Mouse (Mus musculus) embryonic facial prominence, embryonic 14.5 days (tissue): ENCODE results near the gene Traf2. TPM values are rescaled to one million over a fixed set of nuclear protein-coding genes. Genes with fewer than 3 reads are reported as not detected.

Source experiments
- ATAC-seq: fragments of 200-750 bp; cut with Nextera tagmentation; 2 replicates; pipeline ENCODE4 v1.8.0; 2017; ENCODE audit warnings: low read depth, moderate number of reproducible peaks, moderate TSS enrichment
- DNase-seq: peaks from one replicate; pipeline ENCODE4 v3.0.0-alpha.2; 2015; ENCODE audit warnings: low spot score
- H3K27ac ChIP-seq: fragments of 300-500 bp; sonication (generic); replicated peaks from 2 replicates; pipeline ENCODE4 v1.5.1; 2014; ENCODE audit warnings: low read depth, mild to moderate bottlenecking, low read length, moderate library complexity
- H3K27me3 ChIP-seq: fragments of 300-500 bp; sonication (generic); replicated peaks from 2 replicates; pipeline ENCODE4 v1.6.1; 2014; ENCODE audit warnings: low read length; ENCODE audit not compliant: control insufficient read depth, insufficient read depth
- H3K36me3 ChIP-seq: fragments of 300-500 bp; sonication (generic); 2 replicates; pipeline ENCODE4 v1.6.1; 2014; ENCODE audit warnings: low read length, mixed read lengths; ENCODE audit not compliant: control insufficient read depth, insufficient read depth
- H3K4me1 ChIP-seq: fragments of 300-500 bp; sonication (generic); 2 replicates; pipeline ENCODE4 v1.6.1; 2014; ENCODE audit warnings: antibody characterized with exemption, low read length; ENCODE audit not compliant: control insufficient read depth, insufficient read depth
- H3K4me2 ChIP-seq: fragments of 300-500 bp; sonication (generic); 2 replicates; pipeline ENCODE4 v1.6.1; 2014; ENCODE audit warnings: low read depth, mild to moderate bottlenecking, low read length, moderate library complexity, mixed read lengths
- H3K4me3 ChIP-seq: fragments of 300-500 bp; sonication (generic); 2 replicates; pipeline ENCODE4 v1.5.1; 2014; ENCODE audit warnings: low read depth, mild to moderate bottlenecking, low read length
- H3K9ac ChIP-seq: fragments of 300-500 bp; sonication (generic); 2 replicates; pipeline ENCODE4 v1.6.1; 2014; ENCODE audit warnings: low read depth, mild to moderate bottlenecking, low read length, moderate library complexity, mixed read lengths
- H3K9me3 ChIP-seq: fragments of 300-500 bp; sonication (generic); 2 replicates; pipeline ENCODE4 v1.6.1; 2016; ENCODE audit warnings: low read length; ENCODE audit not compliant: control insufficient read depth
- WGBS: fragments of 180-500 bp; shearing (Covaris S2); extraction: QIAGEN DNeasy Blood & Tissue Kit; methylation state at CpG from one replicate; pipeline ENCODE4 v1.1.7; 2014; 5-methylcytosine and 5-hydroxymethylcytosine counted together
- polyA plus RNA-seq: library from polyadenylated mRNA; unstranded; fragments of >200 nt; fragmentation: Nextera tagmentation; extraction: Ambion mirVana; gene quantifications from 2 replicates; pipeline ENCODE4 v1.2.1, GENCODE M21; 2014

Traf2 gene
- polyA plus RNA-seq, 1 experiment from 2014 or later = 30.0 TPM

DNA sequence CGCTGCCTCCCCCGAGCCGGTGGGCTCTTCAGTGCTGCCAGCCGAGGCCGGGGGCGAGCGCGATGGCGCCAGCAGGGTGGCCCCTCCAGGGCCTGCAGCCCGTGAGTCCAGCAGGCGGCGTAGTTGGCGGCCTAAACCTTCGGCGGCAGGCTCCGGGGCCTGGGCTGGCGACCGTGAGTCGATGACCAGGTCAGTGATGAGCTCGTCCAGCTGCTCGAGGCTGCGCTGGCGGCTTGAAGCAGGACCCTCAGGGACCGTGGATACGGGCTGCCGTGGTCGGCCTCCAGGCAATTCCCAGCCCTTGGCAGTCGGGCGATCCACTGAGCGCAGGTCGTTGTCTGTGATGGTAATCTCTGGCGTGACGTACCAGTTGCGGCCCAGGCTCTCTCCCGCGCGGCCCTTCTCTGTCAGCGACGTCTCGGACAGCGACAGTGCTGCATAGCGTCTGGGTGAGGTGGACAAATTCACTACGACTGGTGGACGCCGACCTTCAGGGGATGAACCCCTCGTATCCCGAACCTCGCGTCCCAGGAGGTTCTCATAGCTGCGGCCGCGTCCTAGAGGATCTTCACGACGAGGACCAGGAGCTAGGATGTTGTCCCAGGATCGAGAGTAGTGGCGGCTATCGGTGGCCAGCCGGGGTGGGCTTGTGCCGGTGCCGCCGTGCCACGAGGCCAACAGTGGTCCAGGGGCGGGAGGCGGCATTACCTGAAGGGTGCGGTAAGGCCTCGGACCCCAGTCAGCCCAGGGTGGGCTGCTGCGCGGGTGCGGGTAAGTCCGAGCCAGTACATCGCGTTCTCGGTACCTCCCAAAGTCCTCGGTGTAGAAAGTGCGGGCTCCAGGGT, 31.4 kb upstream of the Traf2 start:
- no peaks in the 10 kb centered on the region for H3K9me3 ChIP-seq
- peaks cover 50% of the 10 kb centered on the region for H3K27me3 ChIP-seq
- H3K9ac ChIP-seq = peak overlapping the region; percentile 45; the same call in 1 of the 2 replicates
- ATAC-seq = no peak
- peak overlapping the region; percentile 46 for H3K4me2 ChIP-seq
- peak overlapping the region; percentile 26 for H3K4me3 ChIP-seq
- no peak for DNase-seq
- no peak overlapping the region for H3K27ac ChIP-seq
- 8% methylated on average over 46 of the region's 75 CpGs for WGBS
- peaks cover 9% of the 10 kb centered on the region for H3K36me3 ChIP-seq
- peaks cover 33% of the 10 kb centered on the region for H3K4me1 ChIP-seq

DNA sequence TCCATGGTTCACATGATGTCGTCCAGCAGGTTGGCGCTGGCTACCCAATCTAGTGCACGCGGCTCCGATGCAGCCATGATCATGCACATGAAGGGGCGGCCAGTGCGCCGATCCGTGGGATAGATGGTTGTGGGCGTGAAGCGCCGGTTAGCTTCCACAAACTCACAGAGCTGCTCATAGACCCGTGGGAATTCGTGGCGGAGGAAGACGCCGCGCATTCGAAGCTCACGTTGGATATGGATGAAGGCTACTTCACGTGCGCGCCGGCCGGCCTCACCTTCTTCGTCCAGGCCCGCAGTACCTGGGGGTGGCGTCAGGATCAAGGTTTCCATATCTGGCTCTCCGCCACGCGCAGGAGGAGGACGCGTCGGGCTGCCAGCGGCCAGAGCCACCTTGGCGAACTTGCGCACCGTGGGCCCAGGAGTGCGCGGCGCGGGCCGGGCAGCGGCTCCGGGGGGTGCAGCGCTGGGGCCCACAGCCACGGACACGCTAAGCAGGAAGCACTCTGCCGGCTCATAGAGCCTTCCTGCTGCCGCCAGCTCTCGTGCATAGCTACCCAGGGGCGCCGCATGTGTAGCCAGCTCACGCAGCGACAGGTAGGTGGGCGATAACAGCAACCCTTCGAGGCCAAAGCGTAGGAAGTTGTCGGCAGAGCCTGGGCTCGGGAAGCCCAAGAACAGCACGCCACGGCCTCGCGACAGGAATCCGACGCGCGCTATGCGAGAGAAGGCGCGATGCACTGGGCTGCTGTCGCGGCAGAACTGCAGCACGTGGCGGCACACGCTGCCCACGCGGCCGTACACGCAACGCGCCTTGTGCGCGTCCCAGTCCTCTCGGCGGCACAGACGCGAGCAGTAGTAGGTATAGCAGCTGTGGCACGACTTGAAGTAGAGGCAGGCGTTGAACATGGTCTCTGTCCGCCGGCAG, 30.5 kb upstream of the Traf2 start:
- peaks cover 50% of the 10 kb centered on the region for H3K27me3 ChIP-seq
- H3K4me2 ChIP-seq = peak overlapping the region; percentile 46
- ATAC-seq = no peak
- H3K9me3 ChIP-seq = no peaks in the 10 kb centered on the region
- peak overlapping the region; percentile 26 for H3K4me3 ChIP-seq
- 15% methylated on average over 77 of the region's 92 CpGs for WGBS
- peaks cover 32% of the 10 kb centered on the region for H3K4me1 ChIP-seq
- no peak for DNase-seq
- no peak overlapping the region for H3K27ac ChIP-seq
- H3K9ac ChIP-seq = peak overlapping the region; percentile 45; the same call in 1 of the 2 replicates
- 0 out of 2 replicates have a peak, but pooled peaks cover 6% of the 10 kb centered on the region for H3K36me3 ChIP-seq

DNA sequence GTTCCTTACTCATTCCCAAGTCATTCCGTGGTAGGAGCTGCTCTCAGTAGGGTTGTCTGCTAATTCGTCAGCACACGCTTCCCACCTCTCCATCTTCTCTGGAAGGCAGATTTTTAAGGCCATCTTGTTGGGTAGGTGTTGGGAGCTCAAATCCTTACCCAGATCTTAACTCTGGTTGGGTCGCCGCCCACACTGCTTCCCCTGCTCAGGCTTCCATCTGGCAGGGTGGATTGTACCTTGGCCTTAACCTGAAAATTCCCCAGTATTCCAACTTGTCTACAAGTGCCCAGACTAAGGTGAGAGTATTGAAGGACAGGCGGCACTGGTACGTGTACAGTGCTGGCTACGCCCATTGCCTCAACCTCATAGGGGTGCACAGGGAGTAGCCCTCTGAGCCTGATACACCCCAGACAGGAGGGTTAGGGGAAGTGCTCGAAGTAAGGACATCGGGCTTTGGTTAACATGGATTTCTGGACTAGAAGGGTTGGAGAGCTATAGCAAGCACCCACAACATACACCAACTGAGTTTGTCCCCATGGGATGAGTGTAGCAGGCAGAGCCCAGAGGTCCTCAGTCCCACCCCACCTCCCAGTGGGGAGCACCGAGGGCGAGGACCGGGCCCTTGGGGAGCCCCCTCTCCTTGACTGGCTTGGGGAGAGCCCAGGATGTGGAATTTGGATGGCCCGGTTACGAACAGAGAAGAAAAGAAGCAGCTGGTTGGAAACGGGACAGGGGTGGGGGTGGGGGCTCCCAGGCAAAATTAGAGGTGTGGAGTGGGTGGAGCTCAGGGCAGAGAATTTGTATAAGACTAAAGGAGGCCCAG, 29.5 kb upstream of the Traf2 start:
- no peaks in the 10 kb centered on the region for H3K9me3 ChIP-seq
- DNase-seq (no peak), ATAC-seq (no peak)
- H3K4me1 ChIP-seq = peaks cover 32% of the 10 kb centered on the region
- H3K4me3 ChIP-seq = no peak overlapping the region
- WGBS = 77% methylated on average over 16 of the region's 16 CpGs
- no peak overlapping the region for H3K27ac ChIP-seq
- peak overlapping the region; percentile 91; the same call in 1 of the 2 replicates for H3K4me2 ChIP-seq
- H3K27me3 ChIP-seq = peaks cover 50% of the 10 kb centered on the region
- no peak overlapping the region for H3K9ac ChIP-seq
- H3K36me3 ChIP-seq = peaks cover 11% of the 10 kb centered on the region; the same call in 1 of the 2 replicates

DNA sequence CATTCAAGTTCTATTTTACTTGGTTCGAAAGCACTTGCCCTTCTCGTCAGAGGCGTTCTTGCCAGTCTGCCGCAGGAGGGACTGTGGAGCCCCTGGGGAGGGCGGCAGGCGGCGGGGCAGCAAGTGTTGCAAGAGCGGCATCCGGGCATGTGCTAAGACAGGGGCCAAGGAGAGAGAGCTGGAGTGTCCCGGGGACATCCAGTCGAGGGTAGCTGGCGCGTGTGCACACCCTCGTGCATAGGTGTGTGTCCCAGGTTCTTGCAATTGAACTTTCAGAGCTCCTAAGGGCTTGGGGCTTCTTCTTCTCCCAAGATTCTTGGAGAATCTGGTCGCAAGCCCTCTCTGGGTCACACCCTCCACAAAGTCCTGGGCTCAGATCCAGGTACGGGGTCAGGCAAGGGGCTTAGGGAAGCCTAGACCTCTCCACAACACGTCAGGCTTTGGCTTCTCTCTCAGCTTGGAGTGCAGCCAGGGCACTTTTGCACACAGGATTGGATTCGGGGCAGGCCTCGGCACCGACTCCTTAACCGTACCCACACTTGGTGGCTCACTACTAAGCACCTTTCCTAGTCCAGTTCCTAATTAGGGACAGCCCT, 28.8 kb upstream of the Traf2 start:
- WGBS = 6% methylated on average over 21 of the region's 21 CpGs
- H3K4me2 ChIP-seq = peak overlapping the region; percentile 91
- H3K4me1 ChIP-seq = peaks cover 32% of the 10 kb centered on the region
- no peaks in the 10 kb centered on the region for H3K9me3 ChIP-seq
- peak overlapping the region; percentile 67 for H3K4me3 ChIP-seq
- DNase-seq (peak; percentile 59), ATAC-seq (no peak)
- peak overlapping the region; percentile 71 for H3K9ac ChIP-seq
- peaks cover 45% of the 10 kb centered on the region for H3K27me3 ChIP-seq
- H3K36me3 ChIP-seq = peaks cover 17% of the 10 kb centered on the region; the same call in 1 of the 2 replicates
- peak overlapping the region; percentile 92 for H3K27ac ChIP-seq

DNA sequence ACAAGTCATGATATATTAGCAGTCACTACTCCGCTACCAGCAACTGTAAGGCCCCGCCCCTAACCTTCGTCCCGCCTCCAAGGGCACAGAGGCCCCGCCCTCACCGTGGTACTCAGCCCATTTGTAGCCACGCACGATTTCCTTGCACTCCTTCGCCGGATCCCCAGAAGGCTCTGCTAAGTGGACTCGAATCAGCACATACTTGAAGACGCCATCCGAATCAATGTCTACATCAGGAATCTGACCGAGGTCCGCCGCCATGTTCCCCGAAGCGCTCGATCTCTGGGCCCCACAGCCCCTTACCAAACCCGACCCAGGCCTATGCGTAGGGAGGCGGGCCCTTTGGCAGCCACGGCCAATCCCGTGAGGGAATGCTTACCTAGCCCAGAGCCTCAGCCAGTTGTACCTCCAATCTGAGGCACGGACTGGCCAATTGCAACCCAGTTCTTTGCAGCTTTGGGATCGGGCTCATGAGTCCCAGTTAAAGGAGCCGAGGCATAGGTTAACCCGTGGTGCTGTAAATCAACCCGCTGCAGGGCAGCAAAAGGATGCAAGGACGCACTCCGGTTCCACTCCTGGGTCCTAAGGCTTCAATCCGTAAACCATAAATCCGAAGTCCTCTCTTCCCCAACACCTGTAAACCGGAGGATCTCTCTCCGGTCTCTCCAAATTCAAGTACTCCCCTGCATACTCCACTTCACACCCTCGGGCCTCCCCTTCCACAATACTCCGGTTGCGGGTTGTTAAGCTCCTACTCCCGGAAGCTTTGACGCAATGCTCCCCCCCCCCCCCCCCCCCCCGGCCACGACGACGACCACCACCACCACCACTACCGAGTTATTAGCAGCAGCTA, 28.1 kb upstream of the Traf2 start, which contains the start of the genes Mamdc4 and Phpt1:
Gene Mamdc4 (minus strand): TSS at position 267 of the 853 bp plus-strand sequence.
Gene Phpt1 (minus strand): TSS at position 646 of the 853 bp plus-strand sequence.
- peaks cover 32% of the 10 kb centered on the region for H3K4me1 ChIP-seq
- under 1% methylated on average over 38 of the region's 45 CpGs for WGBS
- peaks cover 38% of the 10 kb centered on the region for H3K27me3 ChIP-seq

DNA sequence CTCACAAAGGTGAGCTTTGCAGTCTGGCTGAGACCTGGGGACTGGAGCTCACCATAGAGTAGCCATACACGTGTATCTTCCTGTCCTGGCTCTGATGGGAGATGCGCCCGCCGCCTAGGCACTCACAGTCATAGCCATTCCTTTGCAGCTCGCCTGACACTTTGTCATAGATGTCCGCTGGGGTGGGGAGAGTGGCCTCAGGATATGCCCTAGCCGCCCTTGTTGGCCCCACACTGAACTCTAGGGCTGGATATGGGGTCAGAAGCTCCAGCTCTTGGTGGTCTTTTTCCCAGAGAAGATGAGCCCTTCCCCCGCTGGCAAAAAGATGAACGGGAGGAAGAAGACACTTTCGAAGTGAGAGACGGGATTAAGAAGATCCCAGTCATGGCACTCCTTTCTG, 27.4 kb upstream of the Traf2 start:
- Histone ChIP-seq H3K9me3 (no peaks in the 10 kb centered on the region), H3K27ac (peak overlapping the region; percentile 92; the same call in 1 of the 2 replicates), H3K4me3 (peak overlapping the region; percentile 67), H3K4me1 (peaks cover 28% of the 10 kb centered on the region), H3K4me2 (peak overlapping the region; percentile 91), H3K9ac (peak overlapping the region; percentile 71), H3K36me3 (peaks cover 28% of the 10 kb centered on the region), H3K27me3 (peaks cover 31% of the 10 kb centered on the region)
- WGBS = 22% methylated on average over 11 of the region's 11 CpGs
- DNase-seq (no peak), ATAC-seq (no peak)

More for the DNA sequence above, 28.1 kb upstream of the Traf2 start, which contains the start of the genes Mamdc4 and Phpt1:
- no peaks in the 10 kb centered on the region for H3K9me3 ChIP-seq
- DNase-seq (peak; percentile 100), ATAC-seq (peak; percentile 99)
- peak within 1 kb of the TSS; percentile 91 for H3K4me2 ChIP-seq
- H3K27ac ChIP-seq = peak within 1 kb of the TSS; percentile 92
- peaks cover 21% of the 10 kb centered on the region for H3K36me3 ChIP-seq
- peak within 1 kb of the TSS; percentile 67 for H3K4me3 ChIP-seq
- peak within 1 kb of the TSS; percentile 71 for H3K9ac ChIP-seq

DNA sequence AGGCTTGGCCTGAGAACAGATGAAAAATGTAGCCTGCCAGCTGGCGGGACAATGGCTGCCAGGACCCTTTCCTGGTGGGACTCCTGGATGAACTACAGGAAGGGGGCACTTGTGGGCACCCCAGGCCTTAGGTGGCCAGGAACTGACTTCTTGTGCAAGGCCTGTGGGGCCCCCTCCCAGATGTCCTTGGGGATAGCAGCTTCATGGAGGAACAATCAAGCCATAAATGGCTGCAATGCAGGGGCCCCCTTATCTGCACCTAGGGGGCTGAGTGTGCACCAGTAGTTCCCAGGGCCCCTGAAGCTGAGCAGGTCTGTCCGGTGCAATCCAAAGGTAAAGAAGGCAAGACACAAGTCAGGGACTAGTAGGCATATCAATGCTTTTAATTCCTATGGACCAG, 26.3 kb upstream of the Traf2 start:
- Histone ChIP-seq H3K4me1 (peaks cover 27% of the 10 kb centered on the region), H3K9ac (peak overlapping the region; percentile 22; the same call in 1 of the 2 replicates), H3K9me3 (no peaks in the 10 kb centered on the region), H3K27ac (no peak overlapping the region), H3K36me3 (peaks cover 39% of the 10 kb centered on the region), H3K4me3 (no peak overlapping the region), H3K27me3 (peaks cover 20% of the 10 kb centered on the region), H3K4me2 (peak overlapping the region; percentile 91; the same call in 1 of the 2 replicates)
- ATAC-seq = no peak
- 91% methylated on average over 2 of the region's 2 CpGs for WGBS
- no peak for DNase-seq
